Mouse (Mus musculus): Measurements from ENCODE around the gene Gipc2.

DNA sequence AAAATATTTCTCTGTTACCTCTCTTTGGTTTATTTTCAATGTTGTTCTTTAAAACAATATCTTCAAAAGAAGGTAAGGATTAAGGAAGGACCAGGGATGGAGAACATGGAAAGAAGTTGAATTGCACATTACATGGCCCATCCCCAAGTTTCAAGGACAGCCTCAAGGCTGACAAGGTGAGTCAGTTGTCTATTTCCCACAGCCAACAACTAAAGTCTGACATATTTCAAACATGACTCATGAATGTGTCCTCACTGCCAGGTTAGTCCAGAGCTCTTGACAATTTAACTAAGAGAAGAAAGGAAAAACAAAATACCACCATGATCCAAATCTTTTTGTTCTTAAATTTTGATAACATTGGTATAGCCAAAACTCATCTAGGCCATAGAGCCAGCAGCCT lies 118.1 kb downstream of the Gipc2 start:
- no peak for TF ChIP-seq CTCF (IDR thresholded peaks at IDR 0.05; ENCODE audit: borderline replicate concordance, insufficient read depth, low read depth, low read length)
- no peak for TF ChIP-seq POLR2A (IDR thresholded peaks at IDR 0.05; ENCODE audit: borderline replicate concordance, insufficient read depth, low read length)

Data from cerebellum, adult 2 months (tissue).